Mouse (Mus musculus) heart, postnatal 0 days (tissue): ENCODE measurements around the gene Isx. TPM values are rescaled to one million over a fixed set of nuclear protein-coding genes. Genes with fewer than 3 reads are reported as not detected.

Experiments
- ATAC-seq: fragments of 200-750 bp; cut with Nextera tagmentation; 2 replicates; pipeline ENCODE4 v1.8.0; 2017; ENCODE audit warnings: low read depth, moderate number of reproducible peaks, moderate library complexity; ENCODE audit not compliant: insufficient read depth
- DNase-seq: peaks from one replicate; pipeline ENCODE4 v3.0.0-alpha.2; 2016; ENCODE audit warnings: low spot score
- H3K27ac ChIP-seq: fragments of 300-500 bp; sonication (generic); 2 replicates; pipeline ENCODE4 v1.5.1; 2014; ENCODE audit warnings: low read depth, mild to moderate bottlenecking
- H3K27me3 ChIP-seq: fragments of 300-500 bp; sonication (generic); 2 replicates; pipeline ENCODE4 v1.6.1; 2014; ENCODE audit warnings: low read length, mixed read lengths; ENCODE audit not compliant: control insufficient read depth, insufficient read depth
- H3K36me3 ChIP-seq: fragments of 300-500 bp; sonication (generic); replicated peaks from 2 replicates; pipeline ENCODE4 v1.6.1; 2014; ENCODE audit warnings: low read length, mixed read lengths; ENCODE audit not compliant: control insufficient read depth, insufficient read depth
- H3K4me1 ChIP-seq: fragments of 300-500 bp; sonication (generic); 2 replicates; pipeline ENCODE4 v1.6.1; 2014; ENCODE audit warnings: antibody characterized with exemption; ENCODE audit not compliant: control insufficient read depth, insufficient read depth
- H3K4me2 ChIP-seq: fragments of 300-500 bp; sonication (generic); 2 replicates; pipeline ENCODE4 v1.6.1; 2014; ENCODE audit warnings: low read depth, mild to moderate bottlenecking, low read length, moderate library complexity
- H3K4me3 ChIP-seq: fragments of 300-500 bp; sonication (generic); 2 replicates; pipeline ENCODE4 v1.5.1; 2014; ENCODE audit warnings: low read depth, low read length
- H3K9ac ChIP-seq: fragments of 300-500 bp; sonication (generic); replicated peaks from 2 replicates; pipeline ENCODE4 v1.6.1; 2014; ENCODE audit warnings: low read depth, low read length, mixed read lengths
- H3K9me3 ChIP-seq: fragments of 300-500 bp; sonication (generic); replicated peaks from 2 replicates; pipeline ENCODE4 v1.6.1; 2016; ENCODE audit warnings: low read length; ENCODE audit not compliant: control insufficient read depth
- CTCF ChIP-seq: IDR thresholded peaks from 2 replicates; pipeline ENCODE4 v1.5.1; 2016; ENCODE audit warnings: antibody characterized with exemption, control low read depth, low read depth
- EP300 ChIP-seq: IDR thresholded peaks from 2 replicates; pipeline ENCODE4 v1.6.1; 2016; ENCODE audit warnings: antibody characterized with exemption, low read depth
- WGBS: fragments of 180-500 bp; shearing (Covaris S2); extraction: QIAGEN DNeasy Blood & Tissue Kit; methylation state at CpG from one replicate; pipeline ENCODE4 v1.1.7; 2014; 5-methylcytosine and 5-hydroxymethylcytosine counted together
- polyA plus RNA-seq: library from polyadenylated mRNA; unstranded; fragments of >200 nt; fragmentation: Nextera tagmentation; extraction: Ambion mirVana; gene quantifications from 2 replicates; pipeline ENCODE4 v1.2.1, GENCODE M21; 2015
- total RNA-seq: library from RNA; depleted of rRNA; stranded (reverse); fragments of >200 nt; gene quantifications from 2 replicates; pipeline ENCODE4 v1.2.3, GENCODE M21; 2014; ENCODE audit warnings: low replicate concordance; rRNA removed

The Isx gene
- total and polyA plus RNA-seq, 2 experiments from 2014 or later = 0.11 TPM; not detected in 1

GRCm38 (mm10) chr8:74921882-74922518 lies 49.0 kb downstream of the Isx start:
- 73% methylated on average over 4 of the region's 4 CpGs for WGBS
- ATAC-seq = no peak

GRCm38 (mm10) chr8:74927940-74928339 lies 55.0 kb downstream of the Isx start:
- Histone ChIP-seq H3K4me3 (no peak overlapping the region), H3K27ac (no peak overlapping the region)
- no peak for ATAC-seq

More at GRCm38 (mm10) chr8:74921882-74922518, 49.0 kb downstream of the Isx start:
- Histone ChIP-seq H3K4me3 (no peak overlapping the region), H3K4me2 (no peak overlapping the region), H3K27me3 (no peaks in the 10 kb centered on the region), H3K9me3 (no peaks in the 10 kb centered on the region), H3K36me3 (no peaks in the 10 kb centered on the region), H3K27ac (no peak overlapping the region), H3K4me1 (no peaks in the 10 kb centered on the region), H3K9ac (no peak overlapping the region)
- no peak for DNase-seq
- no peak for TF ChIP-seq EP300
- peak; percentile 31 for TF ChIP-seq CTCF

GRCm38 (mm10) chr8:74930731-74931130 lies 57.8 kb downstream of the Isx start:
- no peak overlapping the region for H3K4me2 ChIP-seq
- no peak overlapping the region for H3K9ac ChIP-seq
- no peaks in the 10 kb centered on the region for H3K36me3 ChIP-seq
- no peaks in the 10 kb centered on the region for H3K4me1 ChIP-seq
- no peaks in the 10 kb centered on the region for H3K27me3 ChIP-seq
- H3K4me3 ChIP-seq = no peak overlapping the region
- H3K27ac ChIP-seq = no peak overlapping the region
- 19% methylated on average over 3 of the region's 3 CpGs for WGBS
- ATAC-seq = 0 out of 2 replicates have a peak, but pooled peaks have one; percentile 41
- H3K9me3 ChIP-seq = no peaks in the 10 kb centered on the region
- peak; percentile 72 for TF ChIP-seq CTCF
- no peak for TF ChIP-seq EP300
- DNase-seq = peak; percentile 49

More at GRCm38 (mm10) chr8:74927940-74928339, 55.0 kb downstream of the Isx start:
- Histone ChIP-seq H3K27me3 (no peaks in the 10 kb centered on the region), H3K4me1 (no peaks in the 10 kb centered on the region), H3K9ac (no peak overlapping the region), H3K9me3 (no peaks in the 10 kb centered on the region), H3K36me3 (no peaks in the 10 kb centered on the region), H3K4me2 (no peak overlapping the region)
- WGBS = 30% methylated on average over 1 of the region's 1 CpGs
- no peak for TF ChIP-seq EP300
- no peak for TF ChIP-seq CTCF
- DNase-seq = no peak

- Histone ChIP-seq H3K36me3 (no peaks in the 10 kb centered on the region), H3K4me1 (no peaks in the 10 kb centered on the region), H3K27me3 (no peaks in the 10 kb centered on the region), H3K27ac (no peak overlapping the region), H3K4me2 (no peak overlapping the region), H3K4me3 (no peak overlapping the region), H3K9me3 (no peaks in the 10 kb centered on the region), H3K9ac (no peak overlapping the region)
- ATAC-seq (peak; percentile 60), DNase-seq (peak; percentile 34)
- WGBS = 26% methylated on average over 6 of the region's 6 CpGs
- TF ChIP-seq EP300 (no peak), CTCF (peak; percentile 73)
Observed at GRCm38 (mm10) chr8:74935308-74935707, 62.3 kb downstream of the Isx start.

- Histone ChIP-seq H3K27ac (no peak overlapping the region), H3K27me3 (no peaks in the 10 kb centered on the region), H3K36me3 (no peaks in the 10 kb centered on the region), H3K4me3 (no peak overlapping the region), H3K4me1 (no peaks in the 10 kb centered on the region), H3K9ac (no peak overlapping the region), H3K4me2 (no peak overlapping the region), H3K9me3 (no peaks in the 10 kb centered on the region)
- TF ChIP-seq EP300 (no peak), CTCF (no peak)
- WGBS = 93% methylated on average over 2 of the region's 2 CpGs
- DNase-seq (no peak), ATAC-seq (no peak)
Observed at GRCm38 (mm10) chr8:74936656-74937055, 63.7 kb downstream of the Isx start.

- whole genome bisulfite sequencing = 84% methylated on average over 3 of the region's 3 CpGs
- Histone ChIP-seq H3K9ac (no peak overlapping the region), H3K36me3 (no peaks in the 10 kb centered on the region), H3K4me3 (no peak overlapping the region), H3K27me3 (no peaks in the 10 kb centered on the region), H3K27ac (no peak overlapping the region), H3K9me3 (no peaks in the 10 kb centered on the region), H3K4me2 (no peak overlapping the region), H3K4me1 (no peaks in the 10 kb centered on the region)
- DNase-seq (no peak), ATAC-seq (no peak)
- TF ChIP-seq EP300 (no peak), CTCF (no peak)
Observed at GRCm38 (mm10) chr8:74942056-74942455, 69.1 kb downstream of the Isx start.

Other genes starting within 250 kb of the Isx start
- 17.0 and 23.7 TPM in 2 replicates for gene Hmgxb4, start 120.2 kb downstream of the Isx start, total RNA-seq
- 9.0 and 10.2 TPM in 2 replicates for gene Hmgxb4, start 120.2 kb downstream of the Isx start, polyA plus RNA-seq
- gene Tom1, start 160.5 kb downstream of the Isx start, total RNA-seq = 56.1 and 110 TPM in 2 replicates
- gene Tom1, start 160.5 kb downstream of the Isx start, polyA plus RNA-seq = 68.7 and 75.8 TPM in 2 replicates
- 22.9 and 29.2 TPM in 2 replicates for gene Hmox1, start 220.4 kb downstream of the Isx start, total RNA-seq
- gene Hmox1, start 220.4 kb downstream of the Isx start, polyA plus RNA-seq = 12.2 and 13.6 TPM in 2 replicates
- 51.6 and 51.8 TPM in 2 replicates for gene Mcm5, start 236.4 kb downstream of the Isx start, total RNA-seq
- gene Mcm5, start 236.4 kb downstream of the Isx start, polyA plus RNA-seq = 20.9 and 23.8 TPM in 2 replicates